Mouse (Mus musculus) urinary bladder, adult 18-20 months (tissue): ENCODE measurements around the gene C330007P06Rik.
A peak's percentile ranks its signal among the peaks of the same experiment; 100 is the strongest.
"Not testable (repeated sequence)": the region's sequence is repeated elsewhere in the genome, so short reads cannot be mapped to it uniquely, and the experiment has no call there.

Source experiments
- DNase-seq, 2 experiments: peaks; one replicate each; pipeline ENCODE4 v3.0.0; 2022; ENCODE audit warnings: low spot score in 2 of 2, mixed read lengths in 2 of 2

The C330007P06Rik gene

DNA sequence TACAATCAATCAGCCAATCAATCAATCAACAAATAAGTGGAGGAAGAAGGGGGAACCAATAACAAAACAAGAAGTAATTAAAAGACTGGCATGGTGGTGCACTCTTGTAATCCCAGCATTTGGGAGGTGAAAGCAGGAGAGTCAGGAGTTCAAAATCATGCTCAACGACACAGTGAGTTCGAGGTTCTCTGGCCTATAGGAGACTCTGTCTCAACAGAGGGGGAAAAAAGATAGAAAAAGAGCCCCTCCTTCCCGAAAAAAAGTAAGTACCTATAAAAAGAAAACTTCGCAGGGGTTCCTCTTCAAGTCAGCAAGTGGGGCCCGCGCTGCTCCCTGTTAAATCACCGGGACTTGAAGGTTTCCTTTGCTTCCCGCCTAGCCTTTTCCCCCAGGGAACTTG lies at the start of gene C330007P06Rik, which contains the start of gene Ube2a:
C330007P06Rik (minus strand) TSS at position 347 of the 400 bp plus-strand sequence.
Ube2a (plus strand) TSS at position 136 of the 400 bp plus-strand sequence.
- no peak for DNase-seq

DNA sequence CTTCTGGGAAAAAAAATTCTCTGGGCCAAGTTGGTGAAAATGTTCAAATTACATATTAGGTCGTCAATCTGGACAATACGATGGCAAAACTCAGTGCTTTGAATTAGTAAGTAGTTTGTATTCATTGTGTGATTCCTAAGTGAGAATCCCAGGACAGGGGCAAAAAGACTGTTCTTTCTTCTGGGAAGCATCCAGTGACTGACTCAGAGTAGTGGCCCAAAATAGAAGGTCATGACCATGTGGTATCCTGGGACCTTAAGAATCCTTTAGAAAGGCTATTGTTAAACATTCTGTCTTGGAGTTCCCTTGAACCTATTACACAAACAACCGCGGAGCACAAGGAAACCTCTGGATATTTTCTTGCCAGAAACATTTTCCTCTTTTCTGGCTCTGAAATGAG lies 47.4 kb upstream of the C330007P06Rik start:
- no peak for DNase-seq

DNA sequence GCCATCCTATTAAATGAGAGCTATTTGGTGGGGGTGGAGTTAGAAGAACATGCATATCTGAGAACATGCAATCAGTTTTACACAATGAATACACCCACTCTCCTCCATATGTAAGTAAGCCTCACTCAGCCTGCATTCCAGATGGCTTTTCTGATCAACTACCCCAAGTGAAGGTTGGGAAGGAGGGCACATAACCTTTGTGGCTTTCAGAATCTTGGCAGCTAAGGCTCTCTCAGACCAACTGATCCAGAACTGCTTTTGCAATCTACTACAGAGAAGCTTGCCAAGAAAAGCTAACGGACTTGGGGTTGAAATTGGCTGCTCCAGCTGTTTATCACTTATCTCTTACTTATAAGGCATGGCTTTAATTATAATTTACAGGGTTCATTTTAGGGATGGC lies 43.8 kb upstream of the C330007P06Rik start:
- DNase-seq: no peak

DNA sequence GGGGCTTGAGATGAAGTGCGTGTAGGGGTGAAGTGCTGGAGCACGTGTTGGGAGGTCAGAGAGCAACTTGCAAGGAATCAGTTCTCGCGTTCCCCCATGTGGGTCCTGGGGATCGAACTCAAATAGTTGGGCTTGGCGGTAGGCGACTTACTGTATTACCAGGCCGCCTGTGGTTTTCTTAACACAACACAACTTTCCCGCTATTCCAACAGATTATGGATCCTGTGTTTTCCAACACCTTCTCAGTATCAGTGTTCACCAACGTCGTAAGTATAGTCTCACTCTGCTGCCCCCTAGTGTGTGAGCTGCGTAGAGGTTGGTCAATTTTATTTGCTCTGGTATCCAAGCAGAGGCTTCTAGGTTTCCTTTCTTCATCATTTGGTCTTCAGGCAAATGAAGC lies 37.4 kb upstream of the C330007P06Rik start:
- no peak for DNase-seq

DNA sequence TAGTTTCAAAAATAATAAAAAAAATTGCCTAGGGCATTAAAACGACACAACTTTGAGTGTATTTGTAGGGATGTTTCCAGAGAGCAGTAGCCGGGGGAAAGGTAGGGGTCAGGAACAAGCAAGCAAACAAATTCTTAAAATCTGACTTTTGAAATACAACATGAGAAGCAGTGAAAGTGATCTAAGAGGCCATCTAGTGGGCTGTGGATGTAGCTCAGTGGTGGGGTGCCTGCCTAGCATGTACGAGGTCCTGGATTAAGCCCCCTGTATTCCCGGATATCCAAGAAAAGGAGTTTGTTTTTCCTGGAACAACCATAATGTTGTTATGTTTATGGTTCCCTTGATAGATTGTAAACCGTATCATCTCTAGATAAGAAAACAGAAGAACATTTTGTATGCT lies 32.6 kb upstream of the C330007P06Rik start:
- no peak for DNase-seq

DNA sequence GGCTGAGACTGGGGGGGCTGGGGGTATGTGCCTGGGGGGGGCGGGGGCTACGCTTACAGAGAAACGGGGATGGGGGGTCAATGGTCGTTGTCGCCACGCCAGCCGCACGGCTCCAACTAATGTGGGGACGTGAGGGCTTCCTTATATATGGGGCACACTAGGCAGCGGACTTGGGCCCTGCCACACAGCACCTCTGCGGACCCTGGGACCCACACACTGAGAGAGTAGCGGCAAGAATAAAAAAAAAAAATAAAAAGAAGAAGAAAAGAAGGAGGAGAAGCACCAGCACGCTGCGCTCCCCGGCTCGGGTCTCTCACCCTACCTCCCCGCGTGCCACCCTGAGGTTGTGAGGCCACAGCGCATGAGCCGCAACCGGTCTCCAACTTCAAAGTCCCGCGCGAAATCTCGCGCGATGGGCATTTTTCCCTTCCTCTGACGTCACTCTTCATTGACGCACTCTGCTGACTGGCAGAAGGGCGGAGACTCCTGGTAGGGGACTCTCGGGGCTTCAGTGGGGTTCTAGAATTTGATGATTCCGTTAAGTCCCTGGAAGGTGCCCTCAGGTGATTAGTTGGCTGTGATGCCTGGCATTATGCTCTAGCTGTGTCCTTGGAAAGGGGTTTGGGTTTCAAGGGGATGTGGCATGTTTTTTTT lies 29.3 kb upstream of the C330007P06Rik start:
- DNase-seq: peak; percentile 81 to 87

DNA sequence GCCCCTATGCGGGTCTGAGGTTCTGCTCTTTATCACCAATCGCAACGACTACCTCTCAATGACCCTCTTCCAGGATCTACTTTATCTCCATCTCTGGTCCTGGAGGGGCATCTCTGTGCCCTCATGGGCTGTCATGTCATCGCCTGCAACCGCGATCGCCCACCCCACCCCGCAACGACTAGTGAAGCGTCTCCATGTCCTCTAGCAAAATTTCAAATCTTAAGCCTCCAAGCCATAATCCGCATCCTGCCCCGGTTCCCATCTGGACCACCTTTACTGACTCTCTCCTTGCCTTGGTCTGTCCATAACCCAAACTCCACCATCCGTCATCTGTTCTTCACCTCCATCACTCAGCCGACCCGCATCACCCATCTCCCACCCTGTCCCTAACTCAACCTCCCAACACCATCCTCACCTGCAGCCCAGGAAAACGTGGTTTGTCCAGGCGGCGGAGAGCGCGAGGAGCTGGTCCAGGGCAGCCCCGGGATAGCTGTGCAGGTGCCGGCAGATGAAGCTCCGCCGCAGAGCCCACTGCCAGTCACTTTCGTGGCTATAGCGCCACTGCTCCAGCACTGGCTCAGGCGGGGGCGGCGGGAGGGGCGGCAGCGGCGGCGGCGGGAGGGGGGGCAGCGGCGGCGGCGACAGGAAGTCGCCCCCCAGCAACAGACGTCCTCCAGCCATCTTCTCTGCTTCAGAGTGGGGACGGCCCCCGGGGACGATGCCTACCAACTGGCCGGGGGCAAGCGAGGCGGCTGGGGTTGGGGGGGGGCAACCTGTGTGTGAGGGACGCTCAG lies 28.6 kb upstream of the C330007P06Rik start, which contains the start of gene Nkrf:
Nkrf (minus strand) TSS at position 579 of the 794 bp plus-strand sequence.
- DNase-seq: peak in 1 of 2 experiments; percentile 8

DNA sequence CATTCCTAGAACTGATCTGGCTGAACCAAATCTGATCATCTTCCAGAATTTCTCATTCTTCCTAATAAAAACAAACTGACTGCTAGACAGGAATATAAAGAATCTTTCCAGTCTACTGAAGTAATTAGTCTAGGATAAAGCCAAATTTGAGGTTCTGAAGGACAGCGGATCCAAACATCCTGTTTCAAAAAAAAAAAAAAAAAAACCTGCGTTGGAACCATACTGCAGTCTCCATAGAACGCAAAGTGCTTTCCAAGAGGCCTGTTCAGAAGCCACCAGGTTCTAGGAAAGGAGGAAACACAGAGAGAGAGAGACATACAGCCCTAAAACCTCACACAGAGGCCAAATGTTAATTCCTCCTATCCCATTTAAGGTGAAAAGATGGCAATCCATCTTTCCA lies 27.7 kb upstream of the C330007P06Rik start:
- no peak for DNase-seq

DNA sequence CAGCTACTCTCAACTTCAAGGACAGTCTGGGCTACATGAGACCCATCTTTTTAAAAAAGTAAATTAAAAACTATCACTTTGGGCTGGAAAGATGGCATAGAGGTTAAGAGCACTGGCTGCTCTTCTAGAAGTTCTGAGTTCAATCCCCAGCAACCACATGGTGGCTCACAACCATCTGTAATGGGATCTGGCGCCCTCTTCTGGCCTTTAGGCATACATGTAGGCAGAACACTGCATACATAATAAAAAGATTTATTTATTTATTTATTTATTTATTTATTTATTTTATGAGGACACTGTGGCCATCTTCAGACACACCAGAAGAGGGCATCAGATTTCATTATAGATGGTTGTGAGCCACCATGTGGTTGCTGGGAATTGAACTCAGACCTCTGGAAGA lies 25.0 kb upstream of the C330007P06Rik start:
- not testable (repeated sequence) for DNase-seq

DNA sequence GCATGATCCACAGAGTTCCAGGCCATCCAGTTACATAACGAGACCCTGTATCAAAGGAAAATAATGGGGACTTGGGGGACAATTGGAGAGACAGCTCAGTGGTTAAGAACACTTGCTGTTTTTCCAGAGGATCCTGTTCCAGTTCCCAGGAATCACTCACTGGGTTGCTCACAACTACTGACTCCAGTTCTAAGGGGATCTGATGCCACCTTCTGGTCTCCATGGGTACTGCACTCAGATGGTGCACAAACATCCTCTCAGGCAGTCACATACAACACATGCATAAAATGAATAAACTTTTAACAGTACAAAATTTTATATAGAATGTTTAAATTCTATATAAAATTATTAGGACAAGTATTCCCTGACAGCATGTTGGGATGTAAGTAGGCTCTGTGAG lies 10.8 kb upstream of the C330007P06Rik start:
- DNase-seq: no peak

DNA sequence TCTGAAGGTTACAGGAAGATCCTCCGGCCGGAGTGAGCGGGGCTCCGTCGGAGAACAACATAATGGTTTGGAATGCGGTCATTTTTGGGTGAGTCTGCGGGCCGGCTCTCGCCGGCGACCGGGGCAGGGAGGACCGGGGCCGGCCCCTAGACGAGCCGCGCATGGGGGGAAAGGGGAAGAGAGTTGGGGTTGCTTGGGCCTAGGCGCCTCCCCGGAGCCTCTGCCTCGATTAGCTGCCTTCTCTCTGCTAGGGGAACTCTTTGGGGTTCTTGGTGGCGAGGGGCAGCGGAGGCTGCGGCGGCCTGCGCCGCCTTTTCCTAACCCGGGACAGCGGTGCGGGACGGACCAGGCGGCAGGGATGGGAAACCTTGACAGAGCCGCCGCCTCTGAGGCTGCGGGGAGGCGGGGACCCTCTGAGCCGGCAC lies 805 bp upstream of the C330007P06Rik start:
- DNase-seq: peak; percentile 1 to 18

DNA sequence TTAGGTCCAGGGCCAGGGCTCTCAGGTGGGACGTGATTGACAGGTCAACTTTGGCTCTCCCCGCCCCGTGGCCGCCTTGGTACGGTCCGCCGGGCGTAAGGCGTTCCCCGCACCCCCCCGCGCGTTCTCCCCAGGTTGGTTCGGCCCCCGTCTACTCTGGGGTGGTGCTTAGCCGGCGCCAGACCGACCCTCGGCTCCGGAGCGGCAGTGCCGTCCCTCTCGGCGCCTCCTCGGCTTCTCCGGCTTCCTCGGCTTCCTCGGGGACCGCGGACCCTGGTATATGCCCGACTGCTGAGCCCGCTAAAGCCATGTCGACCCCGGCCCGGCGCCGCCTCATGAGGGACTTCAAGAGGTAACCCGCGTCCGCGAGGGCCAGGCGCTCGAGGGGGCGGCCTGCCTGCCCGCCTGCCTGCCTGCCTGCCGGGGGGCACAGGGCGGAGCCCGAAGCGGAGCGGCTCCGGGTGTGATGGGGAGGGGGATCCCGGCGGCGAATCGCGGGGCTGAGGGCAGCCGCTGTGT lies 326 bp upstream of the C330007P06Rik start:
- peak; percentile 76 to 79 for DNase-seq

DNA sequence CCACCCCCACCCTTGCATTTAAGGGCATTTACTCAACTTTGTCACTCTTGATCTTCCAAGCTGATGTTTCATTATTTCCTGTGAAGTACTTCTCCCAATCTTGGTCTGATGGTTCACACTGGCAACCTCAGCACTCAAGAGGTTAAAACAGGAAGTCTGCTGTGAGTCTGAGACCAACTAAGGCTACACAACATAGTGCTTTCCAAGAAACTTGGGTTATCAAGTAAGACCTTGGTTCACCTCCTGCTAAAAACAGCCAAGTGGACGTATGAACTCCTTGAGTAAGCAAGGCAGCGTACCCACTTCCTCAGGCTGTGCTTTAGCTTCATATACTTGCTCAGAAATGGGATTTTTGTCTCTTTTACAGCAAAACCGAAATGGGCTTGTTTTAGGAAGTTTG lies 3.5 kb downstream of the C330007P06Rik start:
- DNase-seq: no peak

DNA sequence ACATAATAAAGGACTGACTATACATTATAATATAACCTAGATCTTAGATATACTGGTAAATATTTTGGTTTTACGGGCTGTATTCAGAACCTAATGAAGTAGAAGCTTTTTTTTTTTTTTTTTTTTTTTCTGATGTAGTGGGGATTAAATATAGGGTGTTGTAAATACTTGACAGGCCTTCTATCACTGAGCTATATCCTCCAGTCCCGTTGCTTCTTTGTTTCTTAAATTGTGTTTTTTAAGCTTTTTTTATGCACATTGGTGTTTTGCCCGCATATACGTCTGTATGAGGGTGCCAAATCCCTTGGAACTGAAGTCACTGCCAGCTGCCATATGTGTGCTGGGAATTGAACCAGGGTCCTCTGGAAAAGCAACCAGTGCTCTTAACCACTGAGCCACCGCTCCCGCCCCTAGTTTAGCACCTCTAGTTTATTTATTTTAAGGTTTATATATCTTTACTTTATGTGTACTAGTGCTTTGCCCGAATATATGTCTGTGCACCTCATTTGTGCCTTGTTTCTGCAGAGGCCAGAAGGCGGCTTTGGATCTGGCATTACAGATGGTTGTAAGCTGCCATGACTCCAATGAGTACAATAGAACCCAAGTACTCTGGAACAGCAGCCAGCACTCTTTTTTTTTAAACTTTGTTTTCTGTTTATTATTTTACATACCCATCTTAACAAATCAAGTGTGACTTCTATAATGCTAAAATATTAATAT lies 9.1 kb downstream of the C330007P06Rik start:
- no peak for DNase-seq

DNA sequence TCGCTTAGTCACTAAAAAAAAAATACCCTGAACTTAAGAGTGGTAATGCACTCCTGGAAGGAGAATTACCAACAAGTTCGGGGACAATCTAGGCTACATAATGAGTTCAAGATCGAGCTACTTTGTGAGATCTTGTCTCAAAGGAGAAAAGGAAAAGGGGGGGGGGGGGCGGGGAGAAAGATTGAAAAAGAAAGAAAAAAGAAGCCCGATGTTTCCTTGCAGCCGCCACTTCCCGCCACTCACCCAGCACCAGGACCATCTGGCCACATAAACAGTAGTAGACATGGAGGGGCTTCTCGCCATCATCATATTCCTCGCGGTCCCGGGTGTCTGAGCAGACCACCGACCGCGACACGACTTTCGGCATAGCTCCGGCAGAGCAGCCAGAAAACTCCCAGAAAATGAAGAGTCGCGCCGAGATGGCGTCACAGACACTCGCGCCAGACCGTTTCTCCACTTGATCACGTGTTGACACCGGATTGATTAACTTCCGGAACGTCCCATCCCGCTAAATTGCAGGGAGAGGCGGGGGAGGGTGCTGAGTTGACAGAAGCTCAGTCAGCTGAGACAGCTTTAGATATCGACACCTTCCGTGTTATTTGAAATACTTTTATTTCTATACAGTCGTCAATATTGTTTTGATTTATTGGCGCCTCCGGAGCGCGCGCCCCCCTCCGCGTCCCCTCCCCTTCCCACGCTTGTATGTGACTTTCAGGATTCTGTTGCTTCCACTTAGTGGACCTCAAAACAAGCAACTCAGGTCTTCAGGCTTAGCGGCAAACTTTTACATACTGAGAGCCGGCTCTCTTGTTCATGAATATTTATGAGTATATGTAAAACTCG lies 9.9 kb downstream of the C330007P06Rik start:
- DNase-seq: peak; percentile 55 to 61

DNA sequence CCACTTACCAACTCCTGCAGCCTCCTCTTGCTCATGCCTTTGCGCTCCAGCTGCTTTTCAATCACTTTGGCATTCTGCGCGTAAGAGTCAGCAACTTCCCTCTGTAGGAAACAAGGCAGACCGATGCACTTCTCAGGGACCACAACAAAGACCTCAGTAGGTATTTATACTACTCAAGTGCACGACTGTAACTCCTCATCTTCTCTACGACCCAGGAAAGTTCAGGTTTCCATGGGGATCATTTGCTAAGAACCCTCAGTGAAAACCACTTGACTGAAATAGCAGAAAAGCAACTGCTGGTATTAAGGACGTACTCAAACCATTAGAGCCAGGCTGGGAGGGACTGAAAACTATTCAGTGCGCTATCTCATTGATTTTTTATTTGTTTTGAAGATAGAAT lies 21.3 kb downstream of the C330007P06Rik start:
- no peak for DNase-seq

DNA sequence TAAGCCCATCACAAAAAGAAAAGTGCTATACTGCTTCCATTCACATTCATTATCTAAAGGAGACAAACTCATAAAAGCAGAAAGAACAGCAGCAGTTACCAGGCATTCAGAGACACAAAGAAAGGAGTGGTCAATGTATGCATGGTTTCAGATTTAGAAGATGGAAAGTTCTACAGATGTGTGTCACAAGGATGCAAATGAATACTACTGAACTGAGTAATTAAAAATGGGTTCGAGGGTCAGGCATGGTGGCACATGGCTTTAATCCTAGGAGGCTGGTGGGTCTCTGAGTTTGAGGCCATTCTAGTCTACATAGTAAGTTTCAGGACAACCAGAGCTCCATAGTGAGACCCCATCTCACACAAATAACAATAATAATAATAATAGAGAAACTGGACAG lies 26.8 kb downstream of the C330007P06Rik start:
- DNase-seq: no peak

DNA sequence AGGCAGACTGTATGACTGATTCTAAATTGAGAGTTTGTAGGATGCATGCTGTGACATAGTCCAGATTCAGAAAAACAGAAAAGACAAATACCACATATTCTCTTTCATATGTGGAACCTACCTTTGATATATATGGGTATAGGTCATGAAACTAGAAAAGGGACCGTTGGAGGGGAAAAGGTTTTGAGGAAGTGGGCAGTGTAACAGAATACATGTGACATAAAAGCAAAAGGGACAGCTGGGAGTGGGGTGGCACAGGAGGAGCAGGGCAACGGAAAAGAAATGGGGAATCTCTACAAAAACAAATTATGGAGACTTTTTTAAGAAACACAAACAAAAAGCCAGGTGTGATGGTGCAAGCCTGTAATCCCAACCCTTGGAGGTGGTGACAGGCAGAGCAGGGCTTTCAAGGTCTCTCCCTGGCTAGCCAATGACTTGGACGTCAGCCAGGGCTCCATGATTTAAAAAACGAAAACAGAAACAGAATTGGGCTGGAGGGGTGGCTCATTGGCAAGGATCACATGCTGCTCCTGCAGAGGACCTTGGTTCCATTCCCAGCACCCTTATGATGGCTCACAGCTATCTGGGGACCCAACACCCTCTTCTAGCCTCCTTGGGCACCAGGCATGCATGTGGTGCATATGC lies 30.4 kb downstream of the C330007P06Rik start:
- DNase-seq: no peak

DNA sequence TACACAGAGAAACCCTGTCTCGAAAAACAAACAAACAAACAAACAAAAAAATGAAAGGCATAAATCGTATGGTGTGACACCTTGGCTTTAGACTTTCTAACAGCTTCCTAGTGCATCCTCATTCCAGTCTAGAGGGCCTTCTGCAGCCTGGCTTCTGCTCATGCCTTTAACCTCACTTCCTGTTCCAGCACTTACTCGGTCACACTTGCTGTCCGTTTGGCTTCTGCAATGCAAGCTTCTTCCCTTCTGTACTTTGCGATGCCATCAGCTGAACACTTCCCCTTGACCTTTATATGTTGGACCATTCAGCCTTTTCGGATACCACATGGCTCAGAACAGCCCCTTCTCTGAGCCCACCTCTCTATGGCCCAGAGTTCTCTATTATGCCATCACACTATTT lies 32.2 kb downstream of the C330007P06Rik start:
- DNase-seq: no peak

DNA sequence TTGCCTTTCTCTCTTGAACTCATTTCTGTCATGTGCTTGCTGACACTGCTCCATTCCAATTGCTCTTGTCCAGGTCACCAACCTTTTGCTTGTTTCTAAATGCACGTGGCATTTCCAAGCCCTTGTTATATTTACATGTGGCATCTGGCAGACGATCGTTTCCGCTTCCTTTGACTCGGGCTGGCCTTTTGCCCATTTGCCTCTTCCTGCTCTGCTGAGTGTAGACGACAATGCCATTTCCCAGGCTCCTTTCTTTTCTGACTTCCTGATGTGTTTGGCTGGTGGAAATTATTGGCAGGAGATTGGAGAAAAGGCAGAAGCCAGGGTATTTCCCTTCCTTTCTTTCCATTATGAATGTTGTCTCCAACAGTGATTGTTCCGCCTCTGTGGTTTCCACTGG lies 34.5 kb downstream of the C330007P06Rik start:
- DNase-seq: no peak
